Mouse (Mus musculus) heart, postnatal 0 days (tissue): ENCODE data around the gene 1810062G17Rik. TPM values are rescaled to one million over a fixed set of nuclear protein-coding genes. Genes with fewer than 3 reads are reported as not detected.

Experiments
- ATAC-seq: fragments of 200-750 bp; cut with Nextera tagmentation; 2 replicates; pipeline ENCODE4 v1.8.0; 2017; ENCODE audit warnings: low read depth, moderate number of reproducible peaks, moderate library complexity; ENCODE audit not compliant: insufficient read depth
- DNase-seq: peaks from one replicate; pipeline ENCODE4 v3.0.0-alpha.2; 2016; ENCODE audit warnings: low spot score
- H3K27ac ChIP-seq: fragments of 300-500 bp; sonication (generic); 2 replicates; pipeline ENCODE4 v1.5.1; 2014; ENCODE audit warnings: low read depth, mild to moderate bottlenecking
- H3K27me3 ChIP-seq: fragments of 300-500 bp; sonication (generic); 2 replicates; pipeline ENCODE4 v1.6.1; 2014; ENCODE audit warnings: low read length, mixed read lengths; ENCODE audit not compliant: control insufficient read depth, insufficient read depth
- H3K36me3 ChIP-seq: fragments of 300-500 bp; sonication (generic); replicated peaks from 2 replicates; pipeline ENCODE4 v1.6.1; 2014; ENCODE audit warnings: low read length, mixed read lengths; ENCODE audit not compliant: control insufficient read depth, insufficient read depth
- H3K4me1 ChIP-seq: fragments of 300-500 bp; sonication (generic); 2 replicates; pipeline ENCODE4 v1.6.1; 2014; ENCODE audit warnings: antibody characterized with exemption; ENCODE audit not compliant: control insufficient read depth, insufficient read depth
- H3K4me2 ChIP-seq: fragments of 300-500 bp; sonication (generic); 2 replicates; pipeline ENCODE4 v1.6.1; 2014; ENCODE audit warnings: low read depth, mild to moderate bottlenecking, low read length, moderate library complexity
- H3K4me3 ChIP-seq: fragments of 300-500 bp; sonication (generic); 2 replicates; pipeline ENCODE4 v1.5.1; 2014; ENCODE audit warnings: low read depth, low read length
- H3K9ac ChIP-seq: fragments of 300-500 bp; sonication (generic); replicated peaks from 2 replicates; pipeline ENCODE4 v1.6.1; 2014; ENCODE audit warnings: low read depth, low read length, mixed read lengths
- H3K9me3 ChIP-seq: fragments of 300-500 bp; sonication (generic); replicated peaks from 2 replicates; pipeline ENCODE4 v1.6.1; 2016; ENCODE audit warnings: low read length; ENCODE audit not compliant: control insufficient read depth
- CTCF ChIP-seq: IDR thresholded peaks from 2 replicates; pipeline ENCODE4 v1.5.1; 2016; ENCODE audit warnings: antibody characterized with exemption, control low read depth, low read depth
- EP300 ChIP-seq: IDR thresholded peaks from 2 replicates; pipeline ENCODE4 v1.6.1; 2016; ENCODE audit warnings: antibody characterized with exemption, low read depth
- WGBS: fragments of 180-500 bp; shearing (Covaris S2); extraction: QIAGEN DNeasy Blood & Tissue Kit; methylation state at CpG from one replicate; pipeline ENCODE4 v1.1.7; 2014; 5-methylcytosine and 5-hydroxymethylcytosine counted together
- polyA plus RNA-seq: library from polyadenylated mRNA; unstranded; fragments of >200 nt; fragmentation: Nextera tagmentation; extraction: Ambion mirVana; gene quantifications from 2 replicates; pipeline ENCODE4 v1.2.1, GENCODE M21; 2015
- total RNA-seq: library from RNA; depleted of rRNA; stranded (reverse); fragments of >200 nt; gene quantifications from 2 replicates; pipeline ENCODE4 v1.2.3, GENCODE M21; 2014; ENCODE audit warnings: low replicate concordance

The 1810062G17Rik gene
- total and polyA plus RNA-seq, 2 experiments from 2014 or later: 1.8 TPM; not detected in 1

DNA sequence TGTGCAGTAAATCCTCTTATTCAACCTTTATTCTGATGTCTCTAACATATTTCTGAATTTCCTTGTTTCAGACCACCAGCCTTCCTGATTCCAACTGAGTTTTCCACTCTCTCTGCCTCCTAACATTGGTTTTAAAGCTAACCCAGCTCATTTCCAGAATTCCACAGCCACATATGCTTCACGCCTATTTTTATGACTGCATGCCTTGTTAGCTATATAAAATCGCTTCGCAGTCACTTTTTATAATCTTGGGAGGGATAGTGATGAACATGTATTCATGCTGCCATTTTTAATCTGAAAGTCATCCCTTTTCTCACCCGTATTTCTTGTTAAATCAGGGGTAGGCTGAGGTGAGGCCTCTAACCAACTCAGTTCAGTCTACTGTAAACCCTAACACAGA is 8.6 kb downstream of the 1810062G17Rik start:
- Histone ChIP-seq H3K9ac (no peak overlapping the region), H3K27ac (no peak overlapping the region), H3K4me2 (no peak overlapping the region), H3K4me1 (peaks cover 26% of the 10 kb centered on the region), H3K27me3 (no peaks in the 10 kb centered on the region), H3K36me3 (no peaks in the 10 kb centered on the region), H3K4me3 (no peak overlapping the region), H3K9me3 (no peaks in the 10 kb centered on the region)
- 91% methylated on average over 4 of the region's 4 CpGs for whole genome bisulfite sequencing
- DNase-seq: no peak
- TF ChIP-seq CTCF (no peak), EP300 (no peak)
- ATAC-seq: no peak

DNA sequence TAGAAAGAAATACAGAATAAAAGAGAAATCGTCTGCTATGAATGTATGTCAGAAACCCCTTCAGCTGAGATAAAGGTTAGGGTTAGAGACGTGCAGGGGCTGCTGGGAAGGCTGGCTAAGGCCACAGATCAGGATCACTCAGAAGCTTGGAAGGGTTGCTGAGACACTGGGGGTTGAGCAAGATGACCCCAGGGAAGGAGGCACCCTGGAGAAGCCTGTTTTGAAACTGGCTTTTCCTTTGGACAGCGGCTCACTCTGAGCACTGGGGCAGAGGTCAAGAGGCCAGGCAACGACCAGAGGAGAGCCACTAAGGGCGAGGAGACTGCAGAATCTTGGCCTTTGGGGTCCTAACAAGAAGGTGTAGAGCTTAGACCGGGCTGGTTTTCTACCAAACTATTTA is 10.4 kb downstream of the 1810062G17Rik start:
- no peak overlapping the region for H3K4me2 ChIP-seq
- no peak overlapping the region for H3K9ac ChIP-seq
- WGBS: 67% methylated on average over 6 of the region's 6 CpGs
- no peak overlapping the region for H3K4me3 ChIP-seq
- H3K36me3 ChIP-seq: no peaks in the 10 kb centered on the region
- no peak overlapping the region for H3K27ac ChIP-seq
- H3K27me3 ChIP-seq: no peaks in the 10 kb centered on the region
- no peaks in the 10 kb centered on the region for H3K9me3 ChIP-seq
- no peak for TF ChIP-seq EP300
- TF ChIP-seq CTCF: no peak
- ATAC-seq (no peak), DNase-seq (no peak)
- peaks cover 14% of the 10 kb centered on the region; the same call in 1 of the 2 replicates for H3K4me1 ChIP-seq

- DNase-seq (no peak), ATAC-seq (no peak)
- Histone ChIP-seq H3K9ac (no peak overlapping the region), H3K36me3 (no peaks in the 10 kb centered on the region), H3K9me3 (no peaks in the 10 kb centered on the region), H3K4me2 (no peak overlapping the region), H3K4me3 (no peak overlapping the region), H3K4me1 (peaks cover 13% of the 10 kb centered on the region; the same call in 1 of the 2 replicates), H3K27ac (no peak overlapping the region), H3K27me3 (no peaks in the 10 kb centered on the region)
- WGBS: 83% methylated on average over 6 of the region's 6 CpGs
- no peak for TF ChIP-seq EP300
- no peak for TF ChIP-seq CTCF
These were observed 11.1 kb downstream of the 1810062G17Rik start for GRCm38 (mm10) chr3:36486881-36487280.

DNA sequence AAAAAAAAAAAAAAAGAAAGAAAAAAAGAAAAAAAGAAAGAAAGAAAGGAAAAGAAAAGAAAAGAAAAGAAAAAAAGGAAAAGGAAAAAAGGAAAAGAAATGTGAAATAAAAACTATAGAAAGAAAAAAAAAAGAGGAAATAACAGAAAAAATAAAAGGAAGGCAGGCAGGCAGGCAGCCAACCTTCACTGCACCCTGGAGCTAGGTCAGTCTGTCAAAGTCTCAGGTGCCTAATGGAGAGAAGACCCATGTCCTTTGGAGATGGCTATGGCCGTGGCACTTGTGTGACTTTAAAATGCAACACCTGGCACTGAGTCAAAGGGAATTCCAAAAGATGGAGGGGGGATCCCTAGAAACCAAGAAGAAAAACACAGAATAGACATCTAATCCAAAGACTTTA is 12.6 kb downstream of the 1810062G17Rik start:
- no peak overlapping the region for H3K4me2 ChIP-seq
- no peak overlapping the region for H3K4me3 ChIP-seq
- DNase-seq (no peak), ATAC-seq (no peak)
- H3K9me3 ChIP-seq: no peaks in the 10 kb centered on the region
- H3K27me3 ChIP-seq: no peaks in the 10 kb centered on the region
- H3K27ac ChIP-seq: no peak overlapping the region
- 0 out of 2 replicates have a peak, but pooled peaks cover under 1% of the 10 kb centered on the region for H3K4me1 ChIP-seq
- H3K9ac ChIP-seq: no peak overlapping the region
- 73% methylated on average over 1 of the region's 1 CpGs for WGBS
- no peak for TF ChIP-seq CTCF
- no peak for TF ChIP-seq EP300
- no peaks in the 10 kb centered on the region for H3K36me3 ChIP-seq

GRCm38 (mm10) chr3:36488899-36489589 is 13.3 kb downstream of the 1810062G17Rik start:
- no peak for DNase-seq
- Histone ChIP-seq H3K4me1 (no peaks in the 10 kb centered on the region), H3K4me3 (no peak overlapping the region), H3K27me3 (no peaks in the 10 kb centered on the region), H3K27ac (no peak overlapping the region), H3K36me3 (no peaks in the 10 kb centered on the region), H3K4me2 (no peak overlapping the region), H3K9ac (no peak overlapping the region), H3K9me3 (no peaks in the 10 kb centered on the region)
- TF ChIP-seq CTCF: no peak
- TF ChIP-seq EP300: no peak
- no peak for ATAC-seq
- 74% methylated on average over 6 of the region's 6 CpGs for WGBS

DNA sequence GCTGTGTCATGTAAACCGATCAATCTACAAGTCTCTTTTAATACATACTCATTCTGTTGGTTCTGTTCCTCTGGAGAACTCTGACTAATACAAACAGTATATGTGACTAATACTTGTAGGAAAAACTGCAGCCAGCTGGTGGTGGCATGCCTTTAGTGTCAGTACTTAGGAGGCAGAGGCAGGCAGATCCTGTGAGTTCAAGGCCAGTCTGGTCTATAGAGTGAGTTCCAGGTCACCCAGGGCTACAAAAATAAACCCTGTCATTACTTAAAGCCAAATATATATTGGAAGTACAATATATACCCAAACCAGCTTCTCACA is 13.8 kb downstream of the 1810062G17Rik start:
- ATAC-seq (no peak), DNase-seq (no peak)
- WGBS: 86% methylated on average over 1 of the region's 1 CpGs
- Histone ChIP-seq H3K9me3 (no peaks in the 10 kb centered on the region), H3K4me1 (no peaks in the 10 kb centered on the region), H3K27me3 (no peaks in the 10 kb centered on the region), H3K4me2 (no peak overlapping the region), H3K4me3 (no peak overlapping the region), H3K9ac (no peak overlapping the region), H3K27ac (no peak overlapping the region), H3K36me3 (no peaks in the 10 kb centered on the region)
- TF ChIP-seq EP300 (no peak), CTCF (no peak)
